Mouse (Mus musculus) hindbrain, embryonic 15.5 days (tissue): ENCODE data around the gene Krt84. TPM values are rescaled to one million over a fixed set of nuclear protein-coding genes. Genes with fewer than 3 reads are reported as not detected.
"Not testable (repeated sequence)": the region's sequence is repeated elsewhere in the genome, so short reads cannot be mapped to it uniquely, and the experiment has no call there.

Experiments
- ATAC-seq: fragments of 200-750 bp; cut with Nextera tagmentation; 2 replicates; pipeline ENCODE4 v1.8.0; 2017; ENCODE audit warnings: low read depth, moderate number of reproducible peaks, moderate TSS enrichment; ENCODE audit not compliant: low FRiP score
- H3K27ac ChIP-seq: fragments of 300-500 bp; sonication (generic); replicated peaks from 2 replicates; pipeline ENCODE4 v1.5.1; 2015; ENCODE audit warnings: mild to moderate bottlenecking, inconsistent platforms
- H3K27me3 ChIP-seq: fragments of 300-500 bp; sonication (generic); 2 replicates; pipeline ENCODE4 v1.6.1; 2015; ENCODE audit warnings: control low read depth, inconsistent platforms
- H3K36me3 ChIP-seq: fragments of 300-500 bp; sonication (generic); 2 replicates; pipeline ENCODE4 v1.6.1; 2015; ENCODE audit warnings: control low read depth, inconsistent platforms
- H3K4me1 ChIP-seq: fragments of 300-500 bp; sonication (generic); replicated peaks from 2 replicates; pipeline ENCODE4 v1.6.1; 2015; ENCODE audit warnings: control low read depth, inconsistent platforms
- H3K4me2 ChIP-seq: fragments of 300-500 bp; sonication (generic); 2 replicates; pipeline ENCODE4 v1.6.1; 2015; ENCODE audit warnings: moderate library complexity, mild to moderate bottlenecking, inconsistent platforms
- H3K4me3 ChIP-seq: fragments of 300-500 bp; sonication (generic); 2 replicates; pipeline ENCODE4 v1.5.1; 2015; ENCODE audit warnings: mild to moderate bottlenecking, inconsistent platforms
- H3K9ac ChIP-seq: fragments of 300-500 bp; sonication (generic); 2 replicates; pipeline ENCODE4 v1.6.1; 2015; ENCODE audit warnings: inconsistent platforms
- H3K9me3 ChIP-seq: fragments of 300-500 bp; sonication (generic); 2 replicates; pipeline ENCODE4 v1.6.1; 2016; ENCODE audit warnings: control low read depth, inconsistent platforms
- WGBS: fragments of 180-500 bp; shearing (Covaris S2); methylation state at CpG from one replicate; pipeline ENCODE4 v1.1.7; 2015; 5-methylcytosine and 5-hydroxymethylcytosine counted together
- polyA plus RNA-seq: library from polyadenylated mRNA; unstranded; fragments of >200 nt; fragmentation: Nextera tagmentation; extraction: Ambion mirVana; gene quantifications from 2 replicates; pipeline ENCODE4 v1.2.1, GENCODE M21; 2015

The Krt84 gene
- polyA plus RNA-seq, 1 experiment from 2014 or later = 0.05 TPM

- H3K27me3 ChIP-seq = no peaks in the 10 kb centered on the region
- H3K4me2 ChIP-seq = no peak overlapping the region
- no peaks in the 10 kb centered on the region for H3K9me3 ChIP-seq
- H3K27ac ChIP-seq = no peak overlapping the region
- no peak overlapping the region for H3K4me3 ChIP-seq
- ATAC-seq = no peak
- no peaks in the 10 kb centered on the region for H3K4me1 ChIP-seq
- WGBS = 75% methylated on average over 4 of the region's 4 CpGs
- no peak overlapping the region for H3K9ac ChIP-seq
- no peaks in the 10 kb centered on the region for H3K36me3 ChIP-seq
Observed at GRCm38 (mm10) chr15:101538580-101538900, 5.9 kb upstream of the Krt84 start.

GRCm38 (mm10) chr15:101537864-101538579, 5.4 kb upstream of the Krt84 start:
- ATAC-seq = no peak
- H3K9ac ChIP-seq = no peak overlapping the region
- no peaks in the 10 kb centered on the region for H3K4me1 ChIP-seq
- H3K4me2 ChIP-seq = no peak overlapping the region
- no peak overlapping the region for H3K4me3 ChIP-seq
- H3K27me3 ChIP-seq = no peaks in the 10 kb centered on the region
- no peak overlapping the region for H3K27ac ChIP-seq
- H3K36me3 ChIP-seq = no peaks in the 10 kb centered on the region
- H3K9me3 ChIP-seq = no peaks in the 10 kb centered on the region
- 50% methylated on average over 7 of the region's 7 CpGs for WGBS

GRCm38 (mm10) chr15:101536054-101536850, 3.6 kb upstream of the Krt84 start:
- H3K9ac ChIP-seq = no peak overlapping the region
- no peak overlapping the region for H3K4me2 ChIP-seq
- ATAC-seq = no peak
- no peaks in the 10 kb centered on the region for H3K36me3 ChIP-seq
- H3K4me1 ChIP-seq = no peaks in the 10 kb centered on the region
- H3K27ac ChIP-seq = no peak overlapping the region
- no peaks in the 10 kb centered on the region for H3K9me3 ChIP-seq
- WGBS = 55% methylated on average over 9 of the region's 9 CpGs
- no peak overlapping the region for H3K4me3 ChIP-seq
- no peaks in the 10 kb centered on the region for H3K27me3 ChIP-seq

- no peaks in the 10 kb centered on the region for H3K36me3 ChIP-seq
- WGBS = 80% methylated on average over 4 of the region's 4 CpGs
- ATAC-seq = no peak
Observed at GRCm38 (mm10) chr15:101522556-101523232, 9.9 kb downstream of the Krt84 start.

GRCm38 (mm10) chr15:101519792-101520191, 12.8 kb downstream of the Krt84 start:
- WGBS = 20% methylated on average over 2 of the region's 2 CpGs
- H3K27ac ChIP-seq = no peak overlapping the region
- no peaks in the 10 kb centered on the region for H3K36me3 ChIP-seq
- 0 out of 2 replicates have a peak, but pooled peaks cover 8% of the 10 kb centered on the region for H3K27me3 ChIP-seq
- H3K4me2 ChIP-seq = no peak overlapping the region
- no peaks in the 10 kb centered on the region for H3K4me1 ChIP-seq
- H3K4me3 ChIP-seq = no peak overlapping the region
- no peaks in the 10 kb centered on the region for H3K9me3 ChIP-seq
- no peak for ATAC-seq
- no peak overlapping the region for H3K9ac ChIP-seq

More at GRCm38 (mm10) chr15:101522556-101523232, 9.9 kb downstream of the Krt84 start:
- no peaks in the 10 kb centered on the region for H3K9me3 ChIP-seq
- 0 out of 2 replicates have a peak, but pooled peaks cover 8% of the 10 kb centered on the region for H3K27me3 ChIP-seq
- H3K9ac ChIP-seq = no peak overlapping the region
- H3K4me1 ChIP-seq = no peaks in the 10 kb centered on the region
- H3K27ac ChIP-seq = no peak overlapping the region
- H3K4me2 ChIP-seq = no peak overlapping the region
- H3K4me3 ChIP-seq = no peak overlapping the region

- not testable (repeated sequence) for H3K4me2 ChIP-seq, H3K36me3 ChIP-seq, ATAC-seq, H3K9me3 ChIP-seq, H3K9ac ChIP-seq, H3K4me3 ChIP-seq, H3K27ac ChIP-seq, H3K27me3 ChIP-seq, H3K4me1 ChIP-seq
- 81% methylated on average over 2 of the region's 2 CpGs for WGBS
Observed at GRCm38 (mm10) chr15:101517161-101517560, 15.5 kb downstream of the Krt84 start, which contains the start of gene Gm49425. Gene Gm49425, minus strand, starts transcription at chr15:101517261.

- no peak overlapping the region for H3K4me2 ChIP-seq
- 90% methylated on average over 9 of the region's 9 CpGs for WGBS
- no peak for ATAC-seq
- H3K9ac ChIP-seq = no peak overlapping the region
- no peak overlapping the region for H3K27ac ChIP-seq
- H3K27me3 ChIP-seq = no peaks in the 10 kb centered on the region
- H3K9me3 ChIP-seq = no peaks in the 10 kb centered on the region
- no peaks in the 10 kb centered on the region for H3K4me1 ChIP-seq
- no peaks in the 10 kb centered on the region for H3K36me3 ChIP-seq
- no peak overlapping the region for H3K4me3 ChIP-seq
Observed at GRCm38 (mm10) chr15:101508247-101508646, 24.4 kb downstream of the Krt84 start.

GRCm38 (mm10) chr15:101506896-101507758, 25.5 kb downstream of the Krt84 start:
- H3K27me3 ChIP-seq = no peaks in the 10 kb centered on the region
- ATAC-seq = no peak
- H3K9ac ChIP-seq = no peak overlapping the region
- H3K4me3 ChIP-seq = no peak overlapping the region
- H3K36me3 ChIP-seq = no peaks in the 10 kb centered on the region
- no peaks in the 10 kb centered on the region for H3K4me1 ChIP-seq
- H3K4me2 ChIP-seq = no peak overlapping the region
- WGBS = 59% methylated on average over 14 of the region's 14 CpGs
- H3K9me3 ChIP-seq = no peaks in the 10 kb centered on the region
- no peak overlapping the region for H3K27ac ChIP-seq

GRCm38 (mm10) chr15:101497181-101497580, 35.4 kb downstream of the Krt84 start:
- H3K4me2 ChIP-seq = no peak overlapping the region
- no peak overlapping the region for H3K4me3 ChIP-seq
- WGBS = 72% methylated on average over 2 of the region's 2 CpGs
- H3K4me1 ChIP-seq = no peaks in the 10 kb centered on the region
- no peaks in the 10 kb centered on the region for H3K27me3 ChIP-seq
- no peaks in the 10 kb centered on the region for H3K9me3 ChIP-seq
- H3K9ac ChIP-seq = no peak overlapping the region
- no peaks in the 10 kb centered on the region for H3K36me3 ChIP-seq
- ATAC-seq = no peak
- no peak overlapping the region for H3K27ac ChIP-seq

GRCm38 (mm10) chr15:101495266-101495665, 37.4 kb downstream of the Krt84 start:
- ATAC-seq = no peak
- Histone ChIP-seq H3K36me3 (no peaks in the 10 kb centered on the region), H3K9me3 (no peaks in the 10 kb centered on the region), H3K27ac (no peak overlapping the region), H3K4me2 (no peak overlapping the region), H3K9ac (no peak overlapping the region), H3K4me1 (no peaks in the 10 kb centered on the region), H3K27me3 (no peaks in the 10 kb centered on the region), H3K4me3 (no peak overlapping the region)
- WGBS = 89% methylated on average over 8 of the region's 8 CpGs

GRCm38 (mm10) chr15:101494203-101494602, 38.4 kb downstream of the Krt84 start:
- no peak overlapping the region for H3K4me3 ChIP-seq
- no peak overlapping the region for H3K4me2 ChIP-seq
- no peaks in the 10 kb centered on the region for H3K9me3 ChIP-seq
- H3K4me1 ChIP-seq = no peaks in the 10 kb centered on the region
- no peak for ATAC-seq
- no peak overlapping the region for H3K9ac ChIP-seq
- no peak overlapping the region for H3K27ac ChIP-seq
- WGBS = 53% methylated on average over 1 of the region's 1 CpGs
- no peaks in the 10 kb centered on the region for H3K27me3 ChIP-seq
- no peaks in the 10 kb centered on the region for H3K36me3 ChIP-seq
